Mouse (Mus musculus) CD4-positive, CD25-positive, alpha-beta regulatory T cell, adult 4 months (primary cell): Measurements from ENCODE around the gene Esm1. TPM values are rescaled to one million over a fixed set of nuclear protein-coding genes. Genes with fewer than 3 reads are reported as not detected.
A peak's percentile ranks its signal among the peaks of the same experiment; 100 is the strongest.

Experiments
- ATAC-seq: one replicate; pipeline ENCODE4 v1.8.0; 2017
- polyA plus RNA-seq, 2 experiments: library from polyadenylated mRNA; unstranded; fragments of 100-300 nt; shearing (Covaris generic); gene quantifications; one replicate each; pipeline ENCODE4 v1.2.1; 2017

Gene Esm1
- not detected for polyA plus RNA-seq

- peak; percentile 44 for ATAC-seq
Observed at GRCm38 (mm10) chr13:113209624-113210023, at the start of gene Esm1. Gene Esm1 (plus strand): TSS chr13:113209659.

- no peak for ATAC-seq
Observed at GRCm38 (mm10) chr13:113164252-113165005, 45.0 kb upstream of the Esm1 start.

GRCm38 (mm10) chr13:113168018-113168534 is 41.4 kb upstream of the Esm1 start:
- peak; percentile 21 for ATAC-seq

DNA sequence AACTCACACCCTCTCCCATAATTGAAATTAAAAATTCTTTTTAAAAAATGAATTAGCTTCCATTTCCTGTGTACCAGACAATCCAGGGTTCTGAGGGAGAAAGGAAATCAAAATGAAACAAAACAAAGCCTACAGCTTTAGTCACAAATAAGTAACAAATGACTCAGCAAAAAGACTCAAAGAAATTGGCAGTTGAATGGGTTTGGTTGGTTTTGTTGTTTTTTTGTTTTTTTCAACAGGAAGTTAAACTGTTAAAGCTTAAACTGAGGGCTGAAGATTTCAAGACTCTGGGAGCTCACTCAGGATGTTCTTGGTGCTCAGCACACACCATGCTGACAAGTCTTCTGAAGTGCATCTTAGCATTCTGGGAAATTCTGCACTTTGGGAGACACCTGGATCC is 39.2 kb upstream of the Esm1 start:
- ATAC-seq: peak; percentile 80

DNA sequence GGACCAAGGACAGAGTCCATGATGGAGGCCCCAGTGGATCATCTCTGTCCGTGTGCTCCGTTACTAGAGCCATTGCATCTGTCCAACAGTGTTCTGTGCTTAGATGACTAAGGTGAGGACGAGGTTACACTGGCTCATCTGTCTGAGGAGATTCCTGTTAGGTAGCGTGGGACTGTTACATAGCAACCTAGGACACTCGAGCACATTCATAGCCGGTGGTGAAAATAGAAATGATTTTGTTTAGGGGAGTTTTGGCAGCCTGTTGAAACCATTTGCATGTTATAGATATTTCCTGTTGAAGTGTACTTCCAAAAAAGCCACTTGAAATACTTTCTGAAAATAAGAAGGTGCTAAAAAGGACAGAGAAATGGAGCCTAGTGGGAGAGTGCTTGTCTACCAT is 35.3 kb upstream of the Esm1 start:
- no peak for ATAC-seq

DNA sequence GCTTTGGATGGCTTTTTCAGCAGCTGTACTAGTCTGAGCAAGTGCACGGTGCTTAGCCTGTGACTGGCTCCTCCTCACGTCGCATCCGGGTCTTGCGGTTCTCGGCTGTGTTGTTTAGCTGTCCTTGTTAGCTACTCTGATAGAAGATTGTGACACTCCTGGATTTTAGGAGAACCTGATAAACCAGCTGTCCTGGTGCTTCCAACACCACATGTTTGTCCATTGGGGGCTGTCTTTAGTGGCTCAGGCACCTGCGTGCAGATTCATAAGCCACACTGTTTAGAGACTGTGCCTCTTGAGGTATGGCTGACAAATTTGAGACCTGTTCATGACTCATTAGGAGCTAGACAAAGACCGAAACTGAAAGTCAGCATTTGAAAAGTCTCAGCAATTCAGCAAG is 26.1 kb upstream of the Esm1 start:
- peak; percentile 85 for ATAC-seq

- peak; percentile 58 for ATAC-seq
Observed at GRCm38 (mm10) chr13:113183720-113184119, 25.7 kb upstream of the Esm1 start.

DNA sequence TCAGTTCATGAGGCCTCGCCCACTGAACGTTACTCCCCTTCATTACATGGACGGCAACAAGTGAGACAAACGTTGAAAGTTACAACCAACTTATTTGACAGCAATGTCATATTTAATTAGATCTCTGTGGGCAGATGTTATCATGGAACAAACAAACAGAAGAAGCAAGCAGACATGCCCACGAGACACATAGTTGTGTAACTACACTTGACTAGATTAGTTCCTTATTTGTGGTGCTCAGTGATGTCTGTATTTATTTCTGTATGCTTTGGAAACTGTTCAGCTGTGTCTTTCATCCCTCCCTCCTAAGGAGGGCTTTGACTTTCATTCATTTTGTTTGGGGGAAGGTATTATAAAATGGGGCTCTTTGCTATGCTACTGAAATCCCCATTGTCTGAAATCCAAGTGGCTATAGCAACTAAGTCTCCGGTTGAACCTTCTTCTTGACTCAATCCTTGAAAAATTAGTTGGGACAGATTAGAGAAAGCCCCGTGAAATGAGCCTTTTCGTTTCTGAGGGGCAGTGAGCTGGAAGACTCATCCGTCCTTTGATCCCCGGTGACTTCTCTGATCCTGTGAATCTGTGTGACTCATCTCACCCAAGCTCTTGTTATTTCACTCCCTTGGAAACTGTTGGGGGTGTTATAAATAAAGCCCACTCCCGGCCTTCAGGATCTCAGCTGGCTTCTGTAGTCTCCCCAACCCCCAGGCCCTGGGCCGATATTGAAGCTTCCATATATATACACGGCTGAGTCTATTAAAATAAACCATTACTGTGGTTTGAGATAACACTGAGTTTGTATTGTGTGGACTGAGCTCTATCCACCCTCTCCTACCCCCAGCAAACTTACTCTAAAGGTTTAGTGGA is 12.4 kb upstream of the Esm1 start:
- ATAC-seq: peak; percentile 6

DNA sequence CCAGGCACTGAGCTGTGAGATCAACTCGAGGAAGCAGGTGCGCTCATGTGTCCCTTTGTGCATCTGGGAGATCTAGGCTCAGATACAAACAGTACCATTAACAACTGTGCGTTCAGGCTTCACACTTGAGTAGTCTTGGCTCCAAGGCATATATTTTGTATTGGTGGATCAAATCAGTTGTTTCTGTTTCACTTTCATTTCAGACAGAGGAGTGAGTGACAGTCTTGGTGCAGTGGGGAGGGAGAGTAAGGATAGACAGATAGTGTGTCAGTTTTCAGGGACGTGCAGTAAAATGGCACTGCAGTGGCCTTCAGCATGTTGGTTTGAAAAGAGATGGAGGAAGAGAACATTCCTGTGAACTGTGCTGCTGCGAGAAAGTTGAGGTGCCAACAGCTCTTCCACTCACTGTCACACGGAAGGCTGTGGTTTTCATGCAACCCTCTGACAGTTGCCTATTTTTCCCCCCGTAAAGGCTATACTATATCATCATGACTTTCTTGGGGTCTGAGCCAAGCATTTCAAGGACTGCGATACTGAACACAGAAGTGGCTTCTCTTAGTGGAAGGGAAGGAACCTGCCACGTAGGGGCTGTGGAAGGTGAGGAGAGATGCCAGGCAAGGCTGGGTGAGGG is 11.5 kb upstream of the Esm1 start:
- ATAC-seq: peak; percentile 97

DNA sequence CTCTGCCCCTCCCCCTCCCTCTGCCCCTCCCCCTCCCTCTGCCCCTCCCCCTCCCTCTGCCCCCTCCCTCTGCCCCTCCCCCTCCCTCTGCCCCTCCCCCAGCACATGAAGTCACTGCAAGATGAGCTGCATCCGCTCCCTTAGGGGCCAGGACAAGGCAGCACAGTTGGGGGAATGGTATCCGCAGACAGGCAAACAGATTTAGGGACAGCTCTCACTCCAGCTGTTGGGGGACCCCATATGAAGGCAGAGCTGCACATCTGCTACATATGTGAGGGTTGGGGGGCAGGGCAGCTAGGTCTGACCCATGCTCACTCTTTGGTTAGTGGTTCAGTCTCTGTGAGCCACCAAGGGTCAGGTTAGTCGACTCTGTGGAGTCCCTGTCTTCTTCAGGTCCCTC is 10.1 kb upstream of the Esm1 start:
- ATAC-seq: no peak

GRCm38 (mm10) chr13:113200726-113201125 is 8.7 kb upstream of the Esm1 start:
- no peak for ATAC-seq

GRCm38 (mm10) chr13:113201631-113202030 is 7.8 kb upstream of the Esm1 start:
- no peak for ATAC-seq

- no peak for ATAC-seq
Observed at GRCm38 (mm10) chr13:113202184-113202583, 7.3 kb upstream of the Esm1 start.

DNA sequence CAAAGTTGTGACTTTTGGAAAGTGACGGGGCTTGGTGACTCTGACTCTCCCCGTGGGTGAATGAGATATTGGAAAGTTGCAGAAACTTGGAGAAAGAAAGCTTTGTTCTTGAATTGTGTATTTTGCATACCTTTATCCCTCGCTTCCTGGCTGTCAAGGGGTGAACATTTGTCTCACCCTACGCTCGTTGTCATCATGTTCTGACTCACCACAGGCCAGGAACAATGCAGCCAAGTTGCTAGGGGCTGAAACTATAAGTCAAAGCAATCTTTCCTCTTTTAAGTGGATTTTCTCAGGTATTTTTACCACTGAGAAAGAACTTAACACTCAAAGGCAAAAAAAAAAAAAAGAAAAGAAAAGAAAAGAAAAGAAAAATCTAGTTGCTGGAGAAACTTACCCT is 6.3 kb upstream of the Esm1 start:
- ATAC-seq: no peak

DNA sequence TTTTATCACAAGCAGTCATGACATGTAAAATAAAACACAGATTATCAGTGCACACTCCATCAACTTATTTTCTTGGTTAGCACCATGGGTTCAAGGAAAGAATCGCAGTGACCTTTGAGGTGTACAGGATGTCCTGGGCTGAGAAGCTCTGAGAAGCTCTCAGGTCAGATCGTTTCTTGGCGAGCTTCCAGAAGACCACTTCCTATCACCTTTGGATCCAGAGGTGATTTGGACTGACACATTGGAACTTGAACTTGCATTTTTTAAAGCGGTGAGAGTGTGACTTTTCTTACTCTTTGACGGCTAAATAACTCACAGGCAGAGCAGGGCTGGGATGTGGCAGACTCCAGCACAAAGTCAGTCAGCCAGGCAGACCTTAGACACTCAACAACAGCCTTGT is 4.1 kb upstream of the Esm1 start:
- ATAC-seq: no peak

DNA sequence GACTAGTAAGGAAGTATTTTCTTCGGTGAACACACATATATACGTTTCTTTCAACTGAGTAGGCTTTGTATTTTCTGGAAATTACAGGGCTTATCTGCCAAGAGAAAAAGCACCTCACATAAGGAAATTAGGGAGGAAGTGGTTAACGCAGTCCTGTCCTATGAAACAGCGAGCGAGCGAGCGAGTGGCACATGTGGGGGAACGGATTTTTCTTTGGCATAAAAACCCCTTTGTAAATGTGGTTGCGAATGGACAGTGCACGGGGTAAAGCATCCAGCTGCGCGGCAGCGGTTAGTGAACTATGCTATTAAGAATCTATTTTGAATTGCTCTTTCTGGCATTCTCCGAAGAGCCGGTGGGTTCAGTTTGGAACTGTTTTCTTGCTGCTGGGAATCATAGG is 1.9 kb downstream of the Esm1 start:
- peak; percentile 76 for ATAC-seq

DNA sequence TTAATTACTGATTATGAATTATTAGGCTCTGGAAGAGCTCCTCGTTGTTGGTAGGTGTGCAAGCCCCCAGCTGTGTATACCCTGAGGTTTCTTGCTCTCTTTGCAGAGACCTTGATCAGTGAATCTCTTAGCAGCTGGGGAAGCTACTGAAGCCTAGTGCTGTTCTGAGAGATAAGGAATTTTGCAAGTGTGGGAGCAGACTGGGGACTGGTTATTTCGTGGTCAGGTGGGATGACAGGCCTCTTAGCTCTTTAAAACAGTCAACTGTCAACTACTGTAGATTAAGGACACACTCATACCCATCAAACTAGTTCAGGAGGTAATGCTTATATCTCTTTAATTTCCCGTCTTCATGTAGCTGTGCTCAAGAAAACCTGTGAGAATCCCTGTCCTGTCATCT is 2.9 kb downstream of the Esm1 start:
- ATAC-seq: no peak

DNA sequence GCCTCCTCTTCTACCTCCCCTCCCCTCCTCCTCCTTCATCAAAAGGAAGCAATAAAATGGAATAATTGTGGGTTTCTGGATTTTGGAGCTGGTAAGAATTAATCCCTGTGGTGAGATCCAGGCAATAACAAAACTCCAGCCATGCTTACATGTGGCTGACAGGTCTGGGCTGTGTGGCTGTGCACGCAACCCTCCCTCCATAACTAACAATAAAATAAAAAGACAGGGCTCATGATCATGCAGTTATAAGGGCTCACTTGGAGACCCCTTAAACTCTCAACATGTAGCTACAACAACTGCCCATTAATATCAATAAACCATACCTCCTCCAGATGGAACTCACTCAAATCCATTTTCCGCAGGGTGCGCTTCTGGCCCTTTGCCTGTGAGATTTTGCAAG is 4.4 kb downstream of the Esm1 start:
- ATAC-seq: no peak

- ATAC-seq: no peak
Observed at GRCm38 (mm10) chr13:113221851-113222250, 12.4 kb downstream of the Esm1 start.

DNA sequence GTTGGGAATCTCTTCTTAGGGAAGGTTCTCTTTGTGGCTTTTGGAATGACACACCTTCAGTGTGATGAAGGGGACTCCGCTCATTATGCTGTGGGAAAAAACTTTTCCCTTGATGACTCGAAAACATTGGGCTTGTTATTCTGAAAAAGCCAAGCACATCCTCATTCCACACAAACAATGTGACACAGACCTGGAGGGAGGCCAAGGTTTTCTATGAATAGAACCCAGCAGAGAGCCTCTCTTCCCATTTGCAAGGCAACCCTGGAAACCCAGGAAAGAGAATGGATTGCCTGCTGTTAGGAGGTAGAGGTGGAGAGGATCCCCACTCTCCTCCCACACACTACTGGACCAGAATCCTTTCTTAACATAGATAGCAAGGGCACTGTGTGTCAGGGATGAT is 14.6 kb downstream of the Esm1 start:
- ATAC-seq: no peak

GRCm38 (mm10) chr13:113225811-113226210 is 16.4 kb downstream of the Esm1 start, which contains the start of gene Gzmk:
Gene Gzmk (minus strand): TSS chr13:113225908.
- peak; percentile 53 for ATAC-seq

DNA sequence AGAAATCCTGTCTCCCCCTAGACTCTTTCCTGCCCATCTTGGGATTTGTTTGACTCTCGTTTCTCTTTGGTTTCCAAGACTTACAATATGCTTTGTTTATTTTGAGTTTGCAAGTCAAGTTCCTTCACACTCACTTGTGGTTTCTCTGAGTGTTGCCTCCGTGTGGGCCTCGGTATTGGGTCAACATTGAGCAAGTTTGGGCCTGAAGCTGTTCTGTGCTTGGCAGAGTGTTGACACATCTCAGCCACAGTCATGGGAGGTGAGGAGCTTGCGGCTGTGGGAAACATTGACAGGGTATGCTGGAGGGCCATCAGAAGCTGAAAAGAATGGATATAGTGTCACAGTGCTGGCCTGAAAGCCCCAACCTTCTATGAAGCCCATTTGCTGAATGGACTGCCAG is 17.6 kb downstream of the Esm1 start:
- no peak for ATAC-seq
